Mouse (Mus musculus) lung, postnatal 0 days (tissue): ENCODE measurements around the gene Mafg.

Experiments
- CTCF ChIP-seq: IDR thresholded peaks from 2 replicates; pipeline ENCODE4 v1.5.1; 2016; ENCODE audit warnings: antibody characterized with exemption, mild to moderate bottlenecking
- EP300 ChIP-seq: IDR thresholded peaks from 2 replicates; pipeline ENCODE4 v1.6.1; 2016; ENCODE audit warnings: antibody characterized with exemption, mild to moderate bottlenecking, control low read depth

GRCm38 (mm10) chr11:120624680-120625111, 8.7 kb downstream of the Mafg start:
- TF ChIP-seq CTCF (no peak), EP300 (no peak)
